Mouse (Mus musculus) lung, embryonic 14.5 days (tissue): ENCODE data around the gene Polr3b. TPM values are rescaled to one million over a fixed set of nuclear protein-coding genes. Genes with fewer than 3 reads are reported as not detected.
A peak's percentile ranks its signal among the peaks of the same experiment; 100 is the strongest.

Experiments used
- ATAC-seq: fragments of 200-750 bp; cut with Nextera tagmentation; 2 replicates; pipeline ENCODE4 v1.8.0; 2017; ENCODE audit warnings: mild to moderate bottlenecking, moderate TSS enrichment, moderate library complexity; ENCODE audit not compliant: insufficient read depth
- DNase-seq: peaks from one replicate; pipeline ENCODE4 v3.0.0-alpha.2; 2015
- H3K27ac ChIP-seq: fragments of 300-500 bp; sonication (generic); 2 replicates; pipeline ENCODE4 v1.5.1; 2014; ENCODE audit warnings: low read depth, mild to moderate bottlenecking, moderate library complexity
- H3K27me3 ChIP-seq: fragments of 300-500 bp; sonication (generic); 2 replicates; pipeline ENCODE4 v1.6.1; 2014; ENCODE audit warnings: low read length, control low read depth; ENCODE audit not compliant: insufficient read depth
- H3K36me3 ChIP-seq: fragments of 300-500 bp; sonication (generic); 2 replicates; pipeline ENCODE4 v1.6.1; 2014; ENCODE audit warnings: control low read depth; ENCODE audit not compliant: insufficient read depth
- H3K4me1 ChIP-seq: fragments of 300-500 bp; sonication (generic); 2 replicates; pipeline ENCODE4 v1.6.1; 2014; ENCODE audit warnings: antibody characterized with exemption, control low read depth; ENCODE audit not compliant: insufficient read depth
- H3K4me2 ChIP-seq: fragments of 300-500 bp; sonication (generic); 2 replicates; pipeline ENCODE4 v1.6.1; 2014; ENCODE audit warnings: mild to moderate bottlenecking
- H3K4me3 ChIP-seq: fragments of 300-500 bp; sonication (generic); 2 replicates; pipeline ENCODE4 v1.5.1; 2014; ENCODE audit warnings: low read depth, low read length
- H3K9ac ChIP-seq: fragments of 300-500 bp; sonication (generic); 2 replicates; pipeline ENCODE4 v1.6.1; 2014
- H3K9me3 ChIP-seq: fragments of 300-500 bp; sonication (generic); 2 replicates; pipeline ENCODE4 v1.6.1; 2016; ENCODE audit warnings: low read depth, low read length, control low read depth
- CTCF ChIP-seq: IDR thresholded peaks from 2 replicates; pipeline ENCODE4 v1.5.1; 2016; ENCODE audit warnings: antibody characterized with exemption, low read depth
- WGBS: fragments of 180-500 bp; shearing (Covaris S2); extraction: QIAGEN DNeasy Blood & Tissue Kit; methylation state at CpG from one replicate; pipeline ENCODE4 v1.1.7; 2014; 5-methylcytosine and 5-hydroxymethylcytosine counted together
- polyA plus RNA-seq: library from polyadenylated mRNA; unstranded; fragments of >200 nt; fragmentation: Nextera tagmentation; extraction: Ambion mirVana; gene quantifications from 2 replicates; pipeline ENCODE4 v1.2.1, GENCODE M21; 2014

Gene Polr3b
- polyA plus RNA-seq, 1 experiment from 2014 or later, result 16.4 TPM

GRCm38 (mm10) chr10:84647264-84647663, 25.2 kb downstream of the Polr3b start:
- no peak for ATAC-seq
- Histone ChIP-seq H3K36me3 (peaks cover 23% of the 10 kb centered on the region), H3K4me2 (no peak overlapping the region), H3K9ac (no peak overlapping the region), H3K4me1 (no peaks in the 10 kb centered on the region), H3K9me3 (no peaks in the 10 kb centered on the region), H3K27ac (no peak overlapping the region), H3K4me3 (no peak overlapping the region), H3K27me3 (no peaks in the 10 kb centered on the region)
- TF ChIP-seq CTCF, result no peak
- DNase-seq, result no peak
- 86% methylated on average over 5 of the region's 5 CpGs for WGBS

GRCm38 (mm10) chr10:84648911-84649310, 26.8 kb downstream of the Polr3b start:
- ATAC-seq, result no peak

GRCm38 (mm10) chr10:84654029-84654428, 31.9 kb downstream of the Polr3b start:
- H3K4me3 ChIP-seq, result no peak overlapping the region
- 78% methylated on average over 4 of the region's 4 CpGs for WGBS
- ATAC-seq (no peak), DNase-seq (no peak)
- no peaks in the 10 kb centered on the region for H3K4me1 ChIP-seq
- no peaks in the 10 kb centered on the region for H3K27me3 ChIP-seq
- no peak for TF ChIP-seq CTCF
- H3K27ac ChIP-seq, result no peak overlapping the region
- peaks cover 16% of the 10 kb centered on the region for H3K36me3 ChIP-seq
- H3K9ac ChIP-seq, result no peak overlapping the region
- H3K9me3 ChIP-seq, result no peaks in the 10 kb centered on the region
- no peak overlapping the region for H3K4me2 ChIP-seq

More at GRCm38 (mm10) chr10:84648911-84649310, 26.8 kb downstream of the Polr3b start:
- no peaks in the 10 kb centered on the region for H3K4me1 ChIP-seq
- 80% methylated on average over 4 of the region's 4 CpGs for WGBS
- peaks cover 34% of the 10 kb centered on the region for H3K36me3 ChIP-seq
- no peak overlapping the region for H3K27ac ChIP-seq
- no peak for DNase-seq
- H3K27me3 ChIP-seq, result no peaks in the 10 kb centered on the region
- no peak overlapping the region for H3K9ac ChIP-seq
- no peak overlapping the region for H3K4me2 ChIP-seq
- H3K4me3 ChIP-seq, result no peak overlapping the region
- TF ChIP-seq CTCF, result no peak
- no peaks in the 10 kb centered on the region for H3K9me3 ChIP-seq

- Histone ChIP-seq H3K36me3 (peaks cover 16% of the 10 kb centered on the region), H3K4me3 (no peak overlapping the region), H3K4me1 (no peaks in the 10 kb centered on the region), H3K9ac (no peak overlapping the region), H3K27ac (no peak overlapping the region), H3K27me3 (no peaks in the 10 kb centered on the region), H3K9me3 (no peaks in the 10 kb centered on the region), H3K4me2 (no peak overlapping the region)
- TF ChIP-seq CTCF, result no peak
- no peak for ATAC-seq
- WGBS, result 85% methylated on average over 4 of the region's 4 CpGs
- DNase-seq, result no peak
Measured at GRCm38 (mm10) chr10:84654731-84655130, 32.6 kb downstream of the Polr3b start.

- no peak overlapping the region for H3K27ac ChIP-seq
- no peak overlapping the region for H3K4me2 ChIP-seq
- ATAC-seq, result no peak
- H3K36me3 ChIP-seq, result peaks cover 17% of the 10 kb centered on the region
- no peaks in the 10 kb centered on the region for H3K9me3 ChIP-seq
- WGBS, result 61% methylated on average over 4 of the region's 4 CpGs
- no peak for DNase-seq
- no peak for TF ChIP-seq CTCF
- no peaks in the 10 kb centered on the region for H3K27me3 ChIP-seq
- H3K4me1 ChIP-seq, result no peaks in the 10 kb centered on the region
- H3K9ac ChIP-seq, result no peak overlapping the region
- H3K4me3 ChIP-seq, result no peak overlapping the region
Measured at GRCm38 (mm10) chr10:84656618-84657017, 34.5 kb downstream of the Polr3b start.

- Histone ChIP-seq H3K27ac (no peak overlapping the region), H3K9me3 (no peaks in the 10 kb centered on the region), H3K4me3 (no peak overlapping the region), H3K4me2 (no peak overlapping the region), H3K9ac (no peak overlapping the region), H3K4me1 (no peaks in the 10 kb centered on the region), H3K27me3 (no peaks in the 10 kb centered on the region), H3K36me3 (peaks cover 15% of the 10 kb centered on the region; the same call in 1 of the 2 replicates)
- WGBS, result 60% methylated on average over 6 of the region's 6 CpGs
- ATAC-seq, result no peak
- peak; percentile 11 for DNase-seq
- no peak for TF ChIP-seq CTCF
Measured at GRCm38 (mm10) chr10:84657437-84658087, 35.5 kb downstream of the Polr3b start.

GRCm38 (mm10) chr10:84658088-84658848, 36.2 kb downstream of the Polr3b start:
- H3K4me2 ChIP-seq, result no peak overlapping the region
- no peaks in the 10 kb centered on the region for H3K9me3 ChIP-seq
- peaks cover 8% of the 10 kb centered on the region; the same call in 1 of the 2 replicates for H3K36me3 ChIP-seq
- no peak overlapping the region for H3K9ac ChIP-seq
- ATAC-seq, result no peak
- H3K27me3 ChIP-seq, result no peaks in the 10 kb centered on the region
- DNase-seq, result peak; percentile 28
- no peak for TF ChIP-seq CTCF
- no peak overlapping the region; the same call in 1 of the 2 replicates for H3K27ac ChIP-seq
- WGBS, result 57% methylated on average over 18 of the region's 18 CpGs
- H3K4me1 ChIP-seq, result no peaks in the 10 kb centered on the region
- H3K4me3 ChIP-seq, result no peak overlapping the region
